Mouse (Mus musculus): ENCODE results near the gene Lurap1l. TPM values are rescaled to one million over a fixed set of nuclear protein-coding genes. Genes with fewer than 3 reads are reported as not detected.

Gene Lurap1l
- polyA plus RNA-seq, 1 experiment: 2.0 TPM

GRCm38 (mm10) chr4:80934749-80935148 is 24.3 kb downstream of the Lurap1l start:
- no peak overlapping the region for H3K27ac ChIP-seq (replicated peaks; ENCODE audit: low read depth, low read length)
- H3K4me1 ChIP-seq (ENCODE audit: control insufficient read depth, insufficient read depth, insufficient read length, low read length): no peaks in the 10 kb centered on the region
- no peak overlapping the region for H3K4me3 ChIP-seq (ENCODE audit: insufficient read depth, low read depth, low read length)

- Histone ChIP-seq H3K4me3 (ENCODE audit: insufficient read depth, low read depth, low read length) (no peak overlapping the region), H3K27ac (replicated peaks; ENCODE audit: low read depth, low read length) (no peak overlapping the region), H3K4me1 (ENCODE audit: control insufficient read depth, insufficient read depth, insufficient read length, low read length) (no peaks in the 10 kb centered on the region)
These were observed 28.7 kb downstream of the Lurap1l start for GRCm38 (mm10) chr4:80939115-80939514.

GRCm38 (mm10) chr4:80940946-80941345 is 30.5 kb downstream of the Lurap1l start:
- no peaks in the 10 kb centered on the region for H3K4me1 ChIP-seq (ENCODE audit: control insufficient read depth, insufficient read depth, insufficient read length, low read length)
- H3K4me3 ChIP-seq (ENCODE audit: insufficient read depth, low read depth, low read length): no peak overlapping the region
- H3K27ac ChIP-seq (replicated peaks; ENCODE audit: low read depth, low read length): no peak overlapping the region

- H3K4me1 ChIP-seq (ENCODE audit: control insufficient read depth, insufficient read depth, insufficient read length, low read length): no peaks in the 10 kb centered on the region
- no peak overlapping the region for H3K27ac ChIP-seq (replicated peaks; ENCODE audit: low read depth, low read length)
- no peak overlapping the region for H3K4me3 ChIP-seq (ENCODE audit: insufficient read depth, low read depth, low read length)
These were observed 31.5 kb downstream of the Lurap1l start for GRCm38 (mm10) chr4:80941978-80942377.

- no peak overlapping the region for H3K4me3 ChIP-seq (ENCODE audit: insufficient read depth, low read depth, low read length)
- no peak overlapping the region for H3K27ac ChIP-seq (replicated peaks; ENCODE audit: low read depth, low read length)
- H3K4me1 ChIP-seq (ENCODE audit: control insufficient read depth, insufficient read depth, insufficient read length, low read length): no peaks in the 10 kb centered on the region
These were observed 34.2 kb downstream of the Lurap1l start for GRCm38 (mm10) chr4:80944605-80945004.

GRCm38 (mm10) chr4:80949110-80949509 is 38.7 kb downstream of the Lurap1l start:
- Histone ChIP-seq H3K27ac (replicated peaks; ENCODE audit: low read depth, low read length) (no peak overlapping the region), H3K4me1 (ENCODE audit: control insufficient read depth, insufficient read depth, insufficient read length, low read length) (peaks cover 2% of the 10 kb centered on the region; the same call in 1 of the 2 replicates)

GRCm38 (mm10) chr4:80949720-80950119 is 39.3 kb downstream of the Lurap1l start:
- peaks cover 2% of the 10 kb centered on the region; the same call in 1 of the 2 replicates for H3K4me1 ChIP-seq (ENCODE audit: control insufficient read depth, insufficient read depth, insufficient read length, low read length)

More at GRCm38 (mm10) chr4:80949110-80949509, 38.7 kb downstream of the Lurap1l start:
- no peak overlapping the region for H3K4me3 ChIP-seq (ENCODE audit: insufficient read depth, low read depth, low read length)

GRCm38 (mm10) chr4:80950280-80950781 is 39.9 kb downstream of the Lurap1l start:
- Histone ChIP-seq H3K27ac (replicated peaks; ENCODE audit: low read depth, low read length) (no peak overlapping the region), H3K4me1 (ENCODE audit: control insufficient read depth, insufficient read depth, insufficient read length, low read length) (peaks cover 2% of the 10 kb centered on the region; the same call in 1 of the 2 replicates), H3K4me3 (ENCODE audit: insufficient read depth, low read depth, low read length) (no peak overlapping the region)

More at GRCm38 (mm10) chr4:80949720-80950119, 39.3 kb downstream of the Lurap1l start:
- H3K27ac ChIP-seq (replicated peaks; ENCODE audit: low read depth, low read length): no peak overlapping the region
- H3K4me3 ChIP-seq (ENCODE audit: insufficient read depth, low read depth, low read length): no peak overlapping the region

GRCm38 (mm10) chr4:80952653-80953052 is 42.2 kb downstream of the Lurap1l start:
- Histone ChIP-seq H3K4me3 (ENCODE audit: insufficient read depth, low read depth, low read length) (no peak overlapping the region), H3K27ac (replicated peaks; ENCODE audit: low read depth, low read length) (no peak overlapping the region)

GRCm38 (mm10) chr4:80955942-80956341 is 45.5 kb downstream of the Lurap1l start:
- Histone ChIP-seq H3K4me1 (ENCODE audit: control insufficient read depth, insufficient read depth, insufficient read length, low read length) (peaks cover 2% of the 10 kb centered on the region; the same call in 1 of the 2 replicates), H3K4me3 (ENCODE audit: insufficient read depth, low read depth, low read length) (no peak overlapping the region)

More at GRCm38 (mm10) chr4:80952653-80953052, 42.2 kb downstream of the Lurap1l start:
- H3K4me1 ChIP-seq (ENCODE audit: control insufficient read depth, insufficient read depth, insufficient read length, low read length): peaks cover 2% of the 10 kb centered on the region; the same call in 1 of the 2 replicates

GRCm38 (mm10) chr4:80967526-80967925 is 57.1 kb downstream of the Lurap1l start:
- no peaks in the 10 kb centered on the region for H3K4me1 ChIP-seq (ENCODE audit: control insufficient read depth, insufficient read depth, insufficient read length, low read length)

More at GRCm38 (mm10) chr4:80955942-80956341, 45.5 kb downstream of the Lurap1l start:
- H3K27ac ChIP-seq (replicated peaks; ENCODE audit: low read depth, low read length): no peak overlapping the region

GRCm38 (mm10) chr4:80971846-80972245 is 61.4 kb downstream of the Lurap1l start:
- Histone ChIP-seq H3K4me3 (ENCODE audit: insufficient read depth, low read depth, low read length) (no peak overlapping the region), H3K4me1 (ENCODE audit: control insufficient read depth, insufficient read depth, insufficient read length, low read length) (no peaks in the 10 kb centered on the region), H3K27ac (replicated peaks; ENCODE audit: low read depth, low read length) (no peak overlapping the region)

More at GRCm38 (mm10) chr4:80967526-80967925, 57.1 kb downstream of the Lurap1l start:
- Histone ChIP-seq H3K4me3 (ENCODE audit: insufficient read depth, low read depth, low read length) (no peak overlapping the region), H3K27ac (replicated peaks; ENCODE audit: low read depth, low read length) (no peak overlapping the region)

GRCm38 (mm10) chr4:80973896-80974295 is 63.5 kb downstream of the Lurap1l start:
- Histone ChIP-seq H3K4me1 (ENCODE audit: control insufficient read depth, insufficient read depth, insufficient read length, low read length) (no peaks in the 10 kb centered on the region), H3K4me3 (ENCODE audit: insufficient read depth, low read depth, low read length) (no peak overlapping the region), H3K27ac (replicated peaks; ENCODE audit: low read depth, low read length) (no peak overlapping the region)

- Histone ChIP-seq H3K4me3 (ENCODE audit: insufficient read depth, low read depth, low read length) (no peak overlapping the region), H3K27ac (replicated peaks; ENCODE audit: low read depth, low read length) (no peak overlapping the region), H3K4me1 (ENCODE audit: control insufficient read depth, insufficient read depth, insufficient read length, low read length) (no peaks in the 10 kb centered on the region)
These were observed 80.4 kb downstream of the Lurap1l start for GRCm38 (mm10) chr4:80990819-80991218.

- Histone ChIP-seq H3K4me3 (ENCODE audit: insufficient read depth, low read depth, low read length) (no peak overlapping the region), H3K4me1 (ENCODE audit: control insufficient read depth, insufficient read depth, insufficient read length, low read length) (no peaks in the 10 kb centered on the region), H3K27ac (replicated peaks; ENCODE audit: low read depth, low read length) (no peak overlapping the region)
These were observed 93.1 kb downstream of the Lurap1l start for GRCm38 (mm10) chr4:81003528-81003927.
